Mouse (Mus musculus): ENCODE data around the gene Gm10570. TPM values are rescaled to one million over a fixed set of nuclear protein-coding genes. Genes with fewer than 3 reads are reported as not detected.

The Gm10570 gene
- polyA plus RNA-seq, 1 experiment = 1.5 TPM

- Histone ChIP-seq H3K9me3 (no peaks in the 10 kb centered on the region), H3K36me3 (replicated peaks; ENCODE audit: low read length) (no peaks in the 10 kb centered on the region), H3K4me3 (replicated peaks) (peak overlapping the region; percentile 2), H3K4me1 (peaks cover 32% of the 10 kb centered on the region), H3K27me3 (replicated peaks) (peaks cover 32% of the 10 kb centered on the region)
- TF ChIP-seq FLI1 (IDR thresholded peaks at IDR 0.05; ENCODE audit: low read length) (no peak), GATA1 (IDR thresholded peaks at IDR 0.05; ENCODE audit: borderline replicate concordance, low read length) (no peak)
Observed at GRCm38 (mm10) chr4:130295047-130295745, 13.3 kb downstream of the Gm10570 start.

GRCm38 (mm10) chr4:130294513-130294912 is 14.0 kb downstream of the Gm10570 start:
- Histone ChIP-seq H3K9me3 (no peaks in the 10 kb centered on the region), H3K4me1 (peaks cover 32% of the 10 kb centered on the region), H3K27me3 (replicated peaks) (peaks cover 29% of the 10 kb centered on the region), H3K4me3 (replicated peaks) (no peak overlapping the region), H3K36me3 (replicated peaks; ENCODE audit: low read length) (no peaks in the 10 kb centered on the region)
- TF ChIP-seq GATA1 (IDR thresholded peaks at IDR 0.05; ENCODE audit: borderline replicate concordance, low read length) (no peak), FLI1 (IDR thresholded peaks at IDR 0.05; ENCODE audit: low read length) (no peak)

- Histone ChIP-seq H3K27me3 (replicated peaks) (peaks cover 22% of the 10 kb centered on the region), H3K4me1 (peaks cover 29% of the 10 kb centered on the region), H3K9me3 (no peaks in the 10 kb centered on the region), H3K4me3 (replicated peaks) (no peak overlapping the region), H3K36me3 (replicated peaks; ENCODE audit: low read length) (no peaks in the 10 kb centered on the region)
- TF ChIP-seq GATA1 (IDR thresholded peaks at IDR 0.05; ENCODE audit: borderline replicate concordance, low read length) (no peak), FLI1 (IDR thresholded peaks at IDR 0.05; ENCODE audit: low read length) (no peak)
Observed at GRCm38 (mm10) chr4:130292271-130292670, 16.2 kb downstream of the Gm10570 start.

GRCm38 (mm10) chr4:130289824-130290223 is 18.6 kb downstream of the Gm10570 start:
- H3K9me3 ChIP-seq = no peaks in the 10 kb centered on the region
- H3K27me3 ChIP-seq (replicated peaks) = peaks cover 38% of the 10 kb centered on the region
- peaks cover 12% of the 10 kb centered on the region for H3K4me1 ChIP-seq
- H3K36me3 ChIP-seq (replicated peaks; ENCODE audit: low read length) = no peaks in the 10 kb centered on the region
- H3K4me3 ChIP-seq (replicated peaks) = no peak overlapping the region
- TF ChIP-seq GATA1 (IDR thresholded peaks at IDR 0.05; ENCODE audit: borderline replicate concordance, low read length) (no peak), FLI1 (IDR thresholded peaks at IDR 0.05; ENCODE audit: low read length) (no peak)

GRCm38 (mm10) chr4:130286531-130286930 is 21.9 kb downstream of the Gm10570 start:
- peak overlapping the region; percentile 23 for H3K4me3 ChIP-seq (replicated peaks)
- no peaks in the 10 kb centered on the region for H3K36me3 ChIP-seq (replicated peaks; ENCODE audit: low read length)
- TF ChIP-seq FLI1 (IDR thresholded peaks at IDR 0.05; ENCODE audit: low read length) (no peak), GATA1 (IDR thresholded peaks at IDR 0.05; ENCODE audit: borderline replicate concordance, low read length) (no peak)
- H3K27me3 ChIP-seq (replicated peaks) = peaks cover 64% of the 10 kb centered on the region
- H3K9me3 ChIP-seq = no peaks in the 10 kb centered on the region
- peaks cover 10% of the 10 kb centered on the region for H3K4me1 ChIP-seq

GRCm38 (mm10) chr4:130283826-130284225 is 24.6 kb downstream of the Gm10570 start:
- Histone ChIP-seq H3K9me3 (peaks cover 4% of the 10 kb centered on the region), H3K4me1 (peaks cover 10% of the 10 kb centered on the region), H3K27me3 (replicated peaks) (peaks cover 68% of the 10 kb centered on the region), H3K4me3 (replicated peaks) (peak overlapping the region; percentile 2), H3K36me3 (replicated peaks; ENCODE audit: low read length) (no peaks in the 10 kb centered on the region)
- TF ChIP-seq FLI1 (IDR thresholded peaks at IDR 0.05; ENCODE audit: low read length) (no peak), GATA1 (IDR thresholded peaks at IDR 0.05; ENCODE audit: borderline replicate concordance, low read length) (no peak)

- no peak overlapping the region for H3K4me3 ChIP-seq (replicated peaks)
- no peaks in the 10 kb centered on the region for H3K36me3 ChIP-seq (replicated peaks; ENCODE audit: low read length)
- peaks cover 76% of the 10 kb centered on the region for H3K27me3 ChIP-seq (replicated peaks)
- H3K9me3 ChIP-seq = peaks cover 4% of the 10 kb centered on the region
- TF ChIP-seq GATA1 (IDR thresholded peaks at IDR 0.05; ENCODE audit: borderline replicate concordance, low read length) (no peak), FLI1 (IDR thresholded peaks at IDR 0.05; ENCODE audit: low read length) (no peak)
- H3K4me1 ChIP-seq = peaks cover 10% of the 10 kb centered on the region
Observed at GRCm38 (mm10) chr4:130282856-130283255, 25.6 kb downstream of the Gm10570 start.

GRCm38 (mm10) chr4:130279105-130279504 is 29.4 kb downstream of the Gm10570 start, which contains the start of gene Serinc2:
TSS of gene Serinc2 (minus strand) at chr4:130279205.
- TF ChIP-seq GATA1 (IDR thresholded peaks at IDR 0.05; ENCODE audit: borderline replicate concordance, low read length) = no peak
- no peak for TF ChIP-seq FLI1 (IDR thresholded peaks at IDR 0.05; ENCODE audit: low read length)
- H3K27me3 ChIP-seq (replicated peaks) = peaks cover 82% of the 10 kb centered on the region

GRCm38 (mm10) chr4:130276573-130277176 is 31.8 kb downstream of the Gm10570 start:
- peaks cover 85% of the 10 kb centered on the region for H3K27me3 ChIP-seq (replicated peaks)
- H3K36me3 ChIP-seq (replicated peaks; ENCODE audit: low read length) = no peaks in the 10 kb centered on the region
- TF ChIP-seq FLI1 (IDR thresholded peaks at IDR 0.05; ENCODE audit: low read length) (no peak), GATA1 (IDR thresholded peaks at IDR 0.05; ENCODE audit: borderline replicate concordance, low read length) (no peak)
- H3K4me1 ChIP-seq = peaks cover 19% of the 10 kb centered on the region
- peak overlapping the region; percentile 10 for H3K4me3 ChIP-seq (replicated peaks)
- peaks cover 4% of the 10 kb centered on the region for H3K9me3 ChIP-seq

More at GRCm38 (mm10) chr4:130279105-130279504, 29.4 kb downstream of the Gm10570 start, which contains the start of gene Serinc2:
- Histone ChIP-seq H3K36me3 (replicated peaks; ENCODE audit: low read length) (no peaks in the 10 kb centered on the region), H3K4me3 (replicated peaks) (no peak within 1 kb of the TSS), H3K4me1 (peaks cover 22% of the 10 kb centered on the region), H3K9me3 (peaks cover 4% of the 10 kb centered on the region)

- no peak for TF ChIP-seq FLI1 (IDR thresholded peaks at IDR 0.05; ENCODE audit: low read length)
- TF ChIP-seq GATA1 (IDR thresholded peaks at IDR 0.05; ENCODE audit: borderline replicate concordance, low read length) = no peak
- peaks cover 23% of the 10 kb centered on the region for H3K4me1 ChIP-seq
- H3K4me3 ChIP-seq (replicated peaks) = no peak overlapping the region
- peaks cover 88% of the 10 kb centered on the region for H3K27me3 ChIP-seq (replicated peaks)
- peaks cover 4% of the 10 kb centered on the region for H3K9me3 ChIP-seq
- H3K36me3 ChIP-seq (replicated peaks; ENCODE audit: low read length) = no peaks in the 10 kb centered on the region
Observed at GRCm38 (mm10) chr4:130275823-130276105, 32.7 kb downstream of the Gm10570 start.

All from megakaryocyte, embryonic 14.5 days (primary cell).